8 mouse cellular contexts compared by ENCODE assay signal in genomic region chr2:136890716-136891067, GRCm38 (mm10). TPM values are rescaled to one million over a fixed set of nuclear protein-coding genes. Genes with fewer than 3 reads are reported as not detected.
A peak's percentile ranks its signal among the peaks of the same experiment; 100 is the strongest.
DNase-seq lines count a peak whose midpoint lies in the region; ATAC-seq lines count a peak whose summit lies in the region.
"Not testable (repeated sequence)": the region's sequence is repeated elsewhere in the genome, so short reads cannot be mapped to it uniquely, and the experiment has no call there.

No protein-coding gene starts in this region.

- peak overlapping the region; percentile 88 for H3K4me3 ChIP-seq in forebrain, embryonic 15.5 days
- peak overlapping the region; percentile 78 for H3K4me3 ChIP-seq in hindbrain, embryonic 10.5 days
- H3K4me3 ChIP-seq in kidney, embryonic 16.5 days (ENCODE audit: low read length), result peak overlapping the region; percentile 90
- peak overlapping the region; percentile 86 for H3K4me3 ChIP-seq in liver, embryonic 15.5 days (replicated peaks)
- peak overlapping the region; percentile 61 for H3K4me3 ChIP-seq in midbrain, embryonic 13.5 days (replicated peaks)
- H3K4me3 ChIP-seq in stomach, embryonic 14.5 days (ENCODE audit: low read depth, low read length), result peak overlapping the region; percentile 78

- peak overlapping the region; percentile 98 for H3K27ac ChIP-seq in forebrain, embryonic 15.5 days (replicated peaks)
- H3K27ac ChIP-seq in hindbrain, embryonic 10.5 days, result peak overlapping the region; percentile 94
- peak overlapping the region; percentile 93 for H3K27ac ChIP-seq in kidney, embryonic 16.5 days (ENCODE audit: low read length)
- peak overlapping the region; percentile 96 for H3K27ac ChIP-seq in liver, embryonic 15.5 days (replicated peaks)
- peak overlapping the region; percentile 90 for H3K27ac ChIP-seq in midbrain, embryonic 13.5 days
- peak overlapping the region; percentile 89 for H3K27ac ChIP-seq in stomach, embryonic 14.5 days (ENCODE audit: low read length)

- not testable (repeated sequence) for H3K36me3 ChIP-seq in forebrain, embryonic 15.5 days; hindbrain, embryonic 10.5 days; kidney, embryonic 16.5 days (ENCODE audit: insufficient read depth, low read length); liver, embryonic 15.5 days (replicated peaks); midbrain, embryonic 13.5 days; stomach, embryonic 14.5 days (ENCODE audit: control insufficient read depth, insufficient read depth, low read length)

- not testable (repeated sequence) for H3K27me3 ChIP-seq in forebrain, embryonic 15.5 days; hindbrain, embryonic 10.5 days (ENCODE audit: insufficient read depth, poor library complexity, severe bottlenecking); kidney, embryonic 16.5 days (ENCODE audit: insufficient read depth, low read length); liver, embryonic 15.5 days; midbrain, embryonic 13.5 days; stomach, embryonic 14.5 days (ENCODE audit: control insufficient read depth, insufficient read depth, low read length)

- not testable (repeated sequence) for H3K9me3 ChIP-seq in forebrain, embryonic 15.5 days; hindbrain, embryonic 10.5 days; kidney, embryonic 16.5 days (ENCODE audit: low read length); liver, embryonic 15.5 days (replicated peaks); midbrain, embryonic 13.5 days; stomach, embryonic 14.5 days (ENCODE audit: control insufficient read depth, low read depth, low read length)

- peak; percentile 88 for DNase-seq in ES-CJ7 (ENCODE audit: low read depth, low spot score)
- DNase-seq in embryo, embryonic 10.5 days (ENCODE audit: low spot score), result peak; percentile 84
- not testable (repeated sequence) for DNase-seq in hindbrain, embryonic 10.5 days (ENCODE audit: low spot score)

- H3K9ac ChIP-seq in forebrain, embryonic 15.5 days (replicated peaks), result peak overlapping the region; percentile 84
- H3K9ac ChIP-seq in kidney, embryonic 16.5 days (replicated peaks; ENCODE audit: low read length), result peak overlapping the region; percentile 87
- H3K9ac ChIP-seq in liver, embryonic 15.5 days, result peak overlapping the region; percentile 81
- H3K9ac ChIP-seq in midbrain, embryonic 13.5 days (replicated peaks), result peak overlapping the region; percentile 70
- peak overlapping the region; percentile 65 for H3K9ac ChIP-seq in stomach, embryonic 14.5 days (replicated peaks; ENCODE audit: low read depth, low read length)

- WGBS in forebrain, embryonic 15.5 days, result 6% methylated on average over 15 of the region's 15 CpGs
- 7% methylated on average over 15 of the region's 15 CpGs for WGBS in hindbrain, embryonic 10.5 days
- 6% methylated on average over 15 of the region's 15 CpGs for WGBS in kidney, embryonic 16.5 days
- 5% methylated on average over 15 of the region's 15 CpGs for WGBS in liver, embryonic 15.5 days (ENCODE audit: insufficient replicate concordance)
- WGBS in midbrain, embryonic 13.5 days, result 6% methylated on average over 15 of the region's 15 CpGs
- WGBS in stomach, embryonic 14.5 days, result 5% methylated on average over 15 of the region's 15 CpGs

- ATAC-seq in forebrain, embryonic 15.5 days (replicated peaks); midbrain, embryonic 13.5 days: not testable (repeated sequence)
- ATAC-seq in kidney, embryonic 16.5 days (ENCODE audit: low FRiP score, low TSS enrichment), result peak; percentile 68; the same call in 1 of the 2 replicates
- ATAC-seq in liver, embryonic 15.5 days (ENCODE audit: insufficient read depth), result peak; percentile 75
- ATAC-seq in stomach, embryonic 14.5 days (ENCODE audit: insufficient number of reproducible peaks, insufficient read depth, low FRiP score, low read depth), result peak; percentile 54

- H3K4me1 ChIP-seq in forebrain, embryonic 15.5 days, result peaks cover 19% of the 10 kb centered on the region
- peaks cover 21% of the 10 kb centered on the region for H3K4me1 ChIP-seq in hindbrain, embryonic 10.5 days (replicated peaks)
- H3K4me1 ChIP-seq in kidney, embryonic 16.5 days (ENCODE audit: insufficient read depth, low read length), result peaks cover 14% of the 10 kb centered on the region; the same call in 1 of the 2 replicates
- peaks cover 30% of the 10 kb centered on the region for H3K4me1 ChIP-seq in liver, embryonic 15.5 days (replicated peaks)
- H3K4me1 ChIP-seq in midbrain, embryonic 13.5 days (replicated peaks), result peaks cover 22% of the 10 kb centered on the region
- not testable (repeated sequence) for H3K4me1 ChIP-seq in stomach, embryonic 14.5 days (ENCODE audit: control insufficient read depth, insufficient read depth, low read length)

- H3K4me2 ChIP-seq in forebrain, embryonic 15.5 days (replicated peaks), result peak overlapping the region; percentile 48
- peak overlapping the region; percentile 48 for H3K4me2 ChIP-seq in kidney, embryonic 16.5 days (replicated peaks; ENCODE audit: low read depth, low read length)
- H3K4me2 ChIP-seq in liver, embryonic 15.5 days, result peak overlapping the region; percentile 68
- H3K4me2 ChIP-seq in midbrain, embryonic 13.5 days (replicated peaks), result peak overlapping the region; percentile 50
- H3K4me2 ChIP-seq in stomach, embryonic 14.5 days (replicated peaks; ENCODE audit: low read depth, low read length), result peak overlapping the region; percentile 38

RNA-seq across cellular contexts. Expression of gene Slx4ip, which starts 0.3 kb away (rescaled TPM):
- polyA plus RNA-seq in forebrain, embryonic 15.5 days (2015; fragmentation: Nextera tagmentation; extraction: Ambion mirVana), result 12.9 and 13.6 TPM in 2 replicates
- 9.2 and 9.9 TPM in 2 replicates for polyA plus RNA-seq in hindbrain, embryonic 10.5 days (2016; fragmentation: Nextera tagmentation; extraction: Ambion mirVana)
- polyA plus RNA-seq in kidney, embryonic 16.5 days (2015; fragmentation: Nextera tagmentation; extraction: Ambion mirVana), result 6.5 and 8.1 TPM in 2 replicates
- polyA plus RNA-seq in liver, embryonic 15.5 days (2015; fragmentation: Nextera tagmentation; extraction: Ambion mirVana), result 2.2 and 2.6 TPM in 2 replicates
- polyA plus RNA-seq in midbrain, embryonic 13.5 days (2015; fragmentation: Nextera tagmentation; extraction: Ambion mirVana), result 16.0 and 16.3 TPM in 2 replicates
- 6.2 and 8.0 TPM in 2 replicates for polyA plus RNA-seq in stomach, embryonic 14.5 days (2014; fragmentation: Nextera tagmentation; extraction: Ambion mirVana)

RNA-seq across cellular contexts. Expression of gene AL731706.1, which starts 0.5 kb away (rescaled TPM):
- 23.8 and 25.2 TPM in 2 replicates for polyA plus RNA-seq in forebrain, embryonic 15.5 days (2015; fragmentation: Nextera tagmentation; extraction: Ambion mirVana)
- polyA plus RNA-seq in hindbrain, embryonic 10.5 days (2016; fragmentation: Nextera tagmentation; extraction: Ambion mirVana), result 23.1 and 25.7 TPM in 2 replicates
- 29.4 and 32.5 TPM in 2 replicates for polyA plus RNA-seq in kidney, embryonic 16.5 days (2015; fragmentation: Nextera tagmentation; extraction: Ambion mirVana)
- 9.3 and 13.3 TPM in 2 replicates for polyA plus RNA-seq in liver, embryonic 15.5 days (2015; fragmentation: Nextera tagmentation; extraction: Ambion mirVana)
- polyA plus RNA-seq in midbrain, embryonic 13.5 days (2015; fragmentation: Nextera tagmentation; extraction: Ambion mirVana), result 20.3 and 23.2 TPM in 2 replicates
- 34.4 and 37.1 TPM in 2 replicates for polyA plus RNA-seq in stomach, embryonic 14.5 days (2014; fragmentation: Nextera tagmentation; extraction: Ambion mirVana)

RNA-seq across cellular contexts. Expression of gene Mkks, which starts 0.5 kb away (rescaled TPM):
- 11.4 and 13.3 TPM in 2 replicates for polyA plus RNA-seq in forebrain, embryonic 15.5 days (2015; fragmentation: Nextera tagmentation; extraction: Ambion mirVana)
- polyA plus RNA-seq in hindbrain, embryonic 10.5 days (2016; fragmentation: Nextera tagmentation; extraction: Ambion mirVana), result 13.2 and 16.7 TPM in 2 replicates
- 17.1 and 18.2 TPM in 2 replicates for polyA plus RNA-seq in kidney, embryonic 16.5 days (2015; fragmentation: Nextera tagmentation; extraction: Ambion mirVana)
- polyA plus RNA-seq in liver, embryonic 15.5 days (2015; fragmentation: Nextera tagmentation; extraction: Ambion mirVana), result 3.6 and 4.6 TPM in 2 replicates
- 12.0 and 13.3 TPM in 2 replicates for polyA plus RNA-seq in midbrain, embryonic 13.5 days (2015; fragmentation: Nextera tagmentation; extraction: Ambion mirVana)
- polyA plus RNA-seq in stomach, embryonic 14.5 days (2014; fragmentation: Nextera tagmentation; extraction: Ambion mirVana), result 13.7 and 14.5 TPM in 2 replicates

RNA-seq across cellular contexts. Expression of gene AL731706.2, which starts 5.2 kb away (rescaled TPM):
- polyA plus RNA-seq in forebrain, embryonic 15.5 days (2015; fragmentation: Nextera tagmentation; extraction: Ambion mirVana), result 18.7 and 24.9 TPM in 2 replicates
- 33.0 and 45.8 TPM in 2 replicates for polyA plus RNA-seq in hindbrain, embryonic 10.5 days (2016; fragmentation: Nextera tagmentation; extraction: Ambion mirVana)
- 20.7 and 41.5 TPM in 2 replicates for polyA plus RNA-seq in kidney, embryonic 16.5 days (2015; fragmentation: Nextera tagmentation; extraction: Ambion mirVana)
- polyA plus RNA-seq in liver, embryonic 15.5 days (2015; fragmentation: Nextera tagmentation; extraction: Ambion mirVana), result 19.4 and 22.5 TPM in 2 replicates
- polyA plus RNA-seq in midbrain, embryonic 13.5 days (2015; fragmentation: Nextera tagmentation; extraction: Ambion mirVana), result 27.8 and 31.3 TPM in 2 replicates
- polyA plus RNA-seq in stomach, embryonic 14.5 days (2014; fragmentation: Nextera tagmentation; extraction: Ambion mirVana), result 34.1 and 39.4 TPM in 2 replicates
